Mouse (Mus musculus) forebrain, postnatal 0 days (tissue): ENCODE measurements around the gene Asb11. TPM values are rescaled to one million over a fixed set of nuclear protein-coding genes. Genes with fewer than 3 reads are reported as not detected.

ENCODE experiments used
- ATAC-seq: fragments of 200-750 bp; cut with Nextera tagmentation; 2 replicates; pipeline ENCODE4 v1.8.0; 2017; ENCODE audit warnings: mild to moderate bottlenecking, moderate library complexity
- DNase-seq: peaks from one replicate; pipeline ENCODE4 v3.0.0-alpha.2; 2015
- H3K27ac ChIP-seq: fragments of 300-500 bp; sonication (generic); 2 replicates; pipeline ENCODE4 v1.5.1; 2014; ENCODE audit warnings: low read depth, mild to moderate bottlenecking, antibody characterized with exemption, low read length, moderate library complexity, mixed read lengths
- H3K27me3 ChIP-seq: fragments of 300-500 bp; sonication (generic); 2 replicates; pipeline ENCODE4 v1.6.1; 2014; ENCODE audit warnings: mild to moderate bottlenecking, low read length, mixed read lengths; ENCODE audit not compliant: insufficient read depth
- H3K36me3 ChIP-seq: fragments of 300-500 bp; sonication (generic); 2 replicates; pipeline ENCODE4 v1.6.1; 2014; ENCODE audit warnings: mild to moderate bottlenecking, moderate library complexity; ENCODE audit not compliant: insufficient read depth
- H3K4me1 ChIP-seq: fragments of 300-500 bp; sonication (generic); 2 replicates; pipeline ENCODE4 v1.6.1; 2014; ENCODE audit warnings: antibody characterized with exemption; ENCODE audit not compliant: insufficient read depth
- H3K4me2 ChIP-seq: fragments of 300-500 bp; sonication (generic); 2 replicates; pipeline ENCODE4 v1.6.1; 2014; ENCODE audit warnings: low read depth, mild to moderate bottlenecking, moderate library complexity
- H3K4me3 ChIP-seq: fragments of 300-500 bp; sonication (generic); 2 replicates; pipeline ENCODE4 v1.5.1; 2014; ENCODE audit warnings: low read depth, low read length, mixed read lengths
- H3K9ac ChIP-seq: fragments of 300-500 bp; sonication (generic); 2 replicates; pipeline ENCODE4 v1.6.1; 2014; ENCODE audit warnings: mild to moderate bottlenecking
- H3K9me3 ChIP-seq: fragments of 300-500 bp; sonication (generic); 2 replicates; pipeline ENCODE4 v1.6.1; 2016; ENCODE audit warnings: low read length
- CTCF ChIP-seq: sonication (generic); IDR thresholded peaks from 2 replicates; pipeline ENCODE4 v1.5.1; 2016; ENCODE audit warnings: antibody characterized with exemption, control low read depth, low read depth
- WGBS: fragments of 180-500 bp; shearing (Covaris S2); extraction: QIAGEN DNeasy Blood & Tissue Kit; methylation state at CpG from one replicate; pipeline ENCODE4 v1.1.7; 2014; 5-methylcytosine and 5-hydroxymethylcytosine counted together
- polyA plus RNA-seq: library from polyadenylated mRNA; unstranded; fragments of >200 nt; fragmentation: Nextera tagmentation; extraction: Ambion mirVana; gene quantifications from 2 replicates; pipeline ENCODE4 v1.2.1, GENCODE M21; 2015
- total RNA-seq: library from RNA; depleted of rRNA; stranded (reverse); fragments of >200 nt; gene quantifications from 2 replicates; pipeline ENCODE4 v1.2.3, GENCODE M21; 2014

Gene Asb11
- total and polyA plus RNA-seq, 2 experiments from 2014 or later, result 0.13 TPM; not detected in 1

DNA sequence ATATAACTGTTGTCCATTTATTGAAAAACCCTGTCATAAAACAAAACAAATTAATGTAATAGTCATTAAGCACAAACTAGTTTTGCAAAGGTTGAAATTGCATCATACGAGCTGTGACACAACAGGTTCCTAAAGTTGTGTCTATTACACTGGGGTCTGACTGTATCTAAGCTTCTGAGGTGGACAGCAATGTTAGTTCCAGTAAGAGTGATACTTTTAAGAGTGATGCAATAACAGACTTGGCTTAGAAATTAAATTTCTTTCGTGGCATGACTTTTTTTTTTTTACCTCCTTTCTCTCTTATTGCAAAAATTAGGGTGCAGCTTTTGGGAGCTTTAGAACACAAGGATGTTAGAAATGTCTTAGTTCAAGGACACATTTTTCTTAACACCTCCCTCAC is 8.6 kb upstream of the Asb11 start:
- Histone ChIP-seq H3K4me3 (no peak overlapping the region), H3K9me3 (no peaks in the 10 kb centered on the region), H3K36me3 (peaks cover 5% of the 10 kb centered on the region; the same call in 1 of the 2 replicates), H3K27ac (no peak overlapping the region), H3K4me2 (no peak overlapping the region), H3K4me1 (no peaks in the 10 kb centered on the region), H3K27me3 (no peaks in the 10 kb centered on the region), H3K9ac (no peak overlapping the region)
- WGBS, result 87% methylated on average over 2 of the region's 2 CpGs
- ATAC-seq (no peak), DNase-seq (no peak)
- no peak for TF ChIP-seq CTCF

DNA sequence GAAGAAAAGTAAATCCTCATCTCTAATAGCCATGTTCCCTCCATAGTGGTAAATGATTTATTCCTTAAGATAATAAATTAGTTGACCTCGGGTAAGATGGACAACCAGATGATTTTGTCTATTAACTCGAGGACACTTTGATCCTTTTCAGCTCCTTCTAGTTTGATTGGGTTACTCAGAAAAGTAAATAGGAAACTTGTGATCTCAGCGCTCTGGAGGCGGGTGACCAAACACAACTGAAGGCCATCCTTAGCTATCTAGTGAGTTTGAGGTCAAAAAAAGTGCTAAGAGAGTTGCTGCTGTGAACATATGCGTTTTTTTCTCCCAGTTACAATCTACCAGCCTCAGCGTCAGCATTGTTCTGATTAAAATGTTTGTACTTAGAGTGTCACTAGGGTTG is 6.2 kb upstream of the Asb11 start:
- no peak overlapping the region for H3K9ac ChIP-seq
- H3K4me2 ChIP-seq, result no peak overlapping the region
- no peak for TF ChIP-seq CTCF
- no peak for ATAC-seq
- no peaks in the 10 kb centered on the region for H3K9me3 ChIP-seq
- DNase-seq, result no peak
- no peaks in the 10 kb centered on the region for H3K27me3 ChIP-seq
- WGBS, result 85% methylated on average over 6 of the region's 6 CpGs
- H3K27ac ChIP-seq, result no peak overlapping the region
- no peaks in the 10 kb centered on the region for H3K4me1 ChIP-seq
- peaks cover 5% of the 10 kb centered on the region; the same call in 1 of the 2 replicates for H3K36me3 ChIP-seq
- no peak overlapping the region for H3K4me3 ChIP-seq

DNA sequence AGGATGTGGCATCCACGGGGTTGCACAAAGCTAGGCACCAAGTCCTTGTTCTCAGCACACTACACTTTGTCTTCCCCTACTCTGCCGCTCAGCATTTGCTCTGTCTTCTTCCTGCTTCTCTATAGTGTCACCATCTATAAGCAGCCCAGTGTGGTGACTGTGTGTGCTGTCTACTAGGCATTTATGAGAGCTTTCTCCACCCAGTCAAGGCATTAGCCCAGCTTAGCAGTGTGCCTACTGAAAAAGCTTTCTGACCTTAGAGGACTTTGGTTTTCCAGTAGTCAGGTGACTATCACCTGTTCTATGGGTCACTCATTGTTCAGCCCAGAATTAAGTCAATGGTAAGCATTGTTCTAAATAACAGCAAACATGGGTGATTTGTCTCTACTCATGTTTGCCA is 5.7 kb upstream of the Asb11 start:
- WGBS, result 89% methylated on average over 2 of the region's 2 CpGs
- TF ChIP-seq CTCF, result no peak
- no peak overlapping the region for H3K27ac ChIP-seq
- H3K4me1 ChIP-seq, result no peaks in the 10 kb centered on the region
- peaks cover 5% of the 10 kb centered on the region; the same call in 1 of the 2 replicates for H3K36me3 ChIP-seq
- H3K9me3 ChIP-seq, result no peaks in the 10 kb centered on the region
- H3K4me3 ChIP-seq, result no peak overlapping the region
- H3K27me3 ChIP-seq, result no peaks in the 10 kb centered on the region
- H3K9ac ChIP-seq, result no peak overlapping the region
- H3K4me2 ChIP-seq, result no peak overlapping the region
- ATAC-seq (no peak), DNase-seq (no peak)

DNA sequence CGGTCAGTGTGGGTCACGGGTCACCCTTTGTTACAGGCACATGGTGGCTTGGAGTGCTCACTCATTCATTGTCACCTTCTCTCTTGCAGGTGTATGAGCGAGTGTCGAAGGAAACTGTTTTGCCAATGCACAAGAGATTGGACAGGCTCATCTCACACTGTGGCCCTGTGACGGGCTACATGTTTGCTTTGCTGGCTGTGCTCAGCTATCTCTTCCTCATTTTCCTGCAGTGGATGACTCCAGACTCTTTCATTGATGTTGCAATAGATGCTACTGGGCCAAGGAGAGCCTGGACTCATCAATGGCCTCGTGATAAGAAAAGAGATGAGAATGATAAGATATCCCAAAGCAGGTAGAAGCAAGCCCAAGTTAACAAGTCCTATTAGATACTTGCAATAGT is 5.3 kb upstream of the Asb11 start:
- H3K4me3 ChIP-seq, result no peak overlapping the region
- no peaks in the 10 kb centered on the region for H3K4me1 ChIP-seq
- DNase-seq (no peak), ATAC-seq (no peak)
- 89% methylated on average over 6 of the region's 6 CpGs for WGBS
- H3K27ac ChIP-seq, result no peak overlapping the region
- H3K9me3 ChIP-seq, result no peaks in the 10 kb centered on the region
- no peak overlapping the region for H3K4me2 ChIP-seq
- H3K36me3 ChIP-seq, result peaks cover 5% of the 10 kb centered on the region; the same call in 1 of the 2 replicates
- no peak overlapping the region for H3K9ac ChIP-seq
- TF ChIP-seq CTCF, result no peak
- no peaks in the 10 kb centered on the region for H3K27me3 ChIP-seq

DNA sequence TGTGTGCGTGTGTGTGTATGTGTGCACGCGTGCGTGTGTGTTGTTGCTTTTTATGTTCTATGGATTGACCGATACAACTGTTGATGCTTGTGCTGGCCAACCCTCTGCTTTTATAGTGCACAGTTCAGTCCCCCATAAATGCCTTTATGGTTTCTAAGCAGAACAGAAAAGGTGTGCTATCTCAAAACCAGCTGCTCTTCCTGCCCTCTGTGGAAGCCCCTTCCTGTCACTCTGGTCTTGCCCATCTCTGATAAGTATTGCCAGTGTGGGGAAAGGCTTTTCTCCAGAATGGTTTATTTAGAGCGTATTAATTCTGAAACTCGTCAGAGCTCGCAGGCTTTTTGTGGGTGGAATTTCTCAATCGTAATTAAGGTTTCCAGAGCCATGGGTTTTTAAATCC is 4.1 kb upstream of the Asb11 start:
- Histone ChIP-seq H3K4me3 (no peak overlapping the region), H3K36me3 (peaks cover 5% of the 10 kb centered on the region; the same call in 1 of the 2 replicates), H3K27me3 (no peaks in the 10 kb centered on the region), H3K9me3 (no peaks in the 10 kb centered on the region), H3K9ac (no peak overlapping the region), H3K27ac (no peak overlapping the region), H3K4me1 (no peaks in the 10 kb centered on the region), H3K4me2 (no peak overlapping the region)
- DNase-seq, result no peak
- ATAC-seq, result no peak
- 92% methylated on average over 9 of the region's 9 CpGs for WGBS
- TF ChIP-seq CTCF, result no peak

DNA sequence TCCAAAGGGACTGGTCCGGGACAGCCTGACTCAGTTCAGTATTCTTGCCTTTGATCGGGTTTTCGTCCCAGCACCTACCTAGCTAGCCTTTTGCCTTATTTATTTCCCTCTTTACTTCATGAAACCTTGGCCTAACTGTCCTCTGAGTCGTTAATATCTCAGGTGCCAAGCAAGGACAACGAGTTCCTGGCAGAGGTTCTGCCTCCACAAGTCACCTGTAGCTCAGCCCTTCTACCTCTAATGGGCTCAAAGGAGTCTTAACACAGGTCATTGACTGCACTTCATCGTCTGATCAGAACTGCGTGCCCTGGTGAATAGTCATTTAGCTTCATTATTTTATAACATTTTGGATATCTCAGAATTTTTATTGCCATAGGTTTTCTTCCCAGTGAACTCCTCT is 2.7 kb downstream of the Asb11 start:
- 80% methylated on average over 7 of the region's 7 CpGs for WGBS

DNA sequence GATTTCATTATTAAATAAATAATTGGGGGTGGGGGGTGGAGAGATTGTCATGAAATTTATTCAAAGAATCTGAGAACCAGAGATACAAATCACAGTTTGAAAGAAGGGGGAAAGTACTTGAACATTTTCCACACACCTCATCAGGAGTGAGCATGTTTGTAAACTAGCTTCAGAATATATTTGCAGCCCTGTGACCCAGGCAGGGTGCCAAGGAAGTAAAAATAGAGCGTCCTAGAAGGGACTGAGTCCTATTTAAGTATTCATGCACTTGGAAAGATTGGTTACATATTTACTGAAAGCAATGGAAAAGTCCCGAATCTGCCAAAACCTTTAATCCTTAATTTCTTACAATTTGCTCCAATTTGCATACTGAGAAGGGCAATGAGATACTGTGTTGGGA is 3.3 kb downstream of the Asb11 start:
- H3K27ac ChIP-seq, result no peak overlapping the region
- H3K4me2 ChIP-seq, result no peak overlapping the region
- H3K36me3 ChIP-seq, result no peaks in the 10 kb centered on the region
- H3K9ac ChIP-seq, result no peak overlapping the region
- no peak for ATAC-seq
- H3K9me3 ChIP-seq, result no peaks in the 10 kb centered on the region
- DNase-seq, result no peak
- 48% methylated on average over 2 of the region's 2 CpGs for WGBS
- H3K27me3 ChIP-seq, result no peaks in the 10 kb centered on the region
- no peak overlapping the region for H3K4me3 ChIP-seq
- TF ChIP-seq CTCF, result no peak
- no peaks in the 10 kb centered on the region for H3K4me1 ChIP-seq

More for the DNA sequence above, 2.7 kb downstream of the Asb11 start:
- Histone ChIP-seq H3K4me3 (no peak overlapping the region), H3K4me1 (no peaks in the 10 kb centered on the region), H3K36me3 (no peaks in the 10 kb centered on the region), H3K27ac (no peak overlapping the region), H3K27me3 (no peaks in the 10 kb centered on the region), H3K9me3 (no peaks in the 10 kb centered on the region), H3K9ac (no peak overlapping the region), H3K4me2 (no peak overlapping the region)
- no peak for ATAC-seq
- DNase-seq, result no peak
- no peak for TF ChIP-seq CTCF

DNA sequence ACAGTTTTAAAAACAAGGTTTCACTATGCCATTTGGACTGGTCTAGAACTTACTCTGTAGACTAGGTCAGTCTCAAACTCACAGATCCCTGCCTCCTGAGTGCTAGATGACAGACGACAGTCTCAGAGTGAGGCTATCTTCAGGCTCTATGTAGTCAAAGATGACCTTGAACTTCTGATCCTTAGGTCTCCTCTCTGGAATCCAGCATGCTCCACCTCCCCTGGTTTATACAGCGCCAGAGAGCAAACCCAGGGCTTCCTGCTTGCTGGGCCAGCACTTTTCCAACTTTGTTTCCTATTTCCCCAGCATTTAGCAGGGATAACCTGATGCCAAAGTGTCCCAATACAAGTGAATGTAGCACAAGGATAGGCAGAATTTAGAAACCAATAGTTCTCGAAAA is 3.9 kb downstream of the Asb11 start:
- Histone ChIP-seq H3K27ac (no peak overlapping the region), H3K9me3 (no peaks in the 10 kb centered on the region), H3K9ac (no peak overlapping the region), H3K4me1 (no peaks in the 10 kb centered on the region), H3K4me2 (no peak overlapping the region), H3K4me3 (no peak overlapping the region), H3K27me3 (no peaks in the 10 kb centered on the region), H3K36me3 (no peaks in the 10 kb centered on the region)
- WGBS, result 91% methylated on average over 3 of the region's 3 CpGs
- TF ChIP-seq CTCF, result no peak
- ATAC-seq (no peak), DNase-seq (no peak)
